ENCODE assay signal across 9 mouse cellular contexts in the genomic region with DNA sequence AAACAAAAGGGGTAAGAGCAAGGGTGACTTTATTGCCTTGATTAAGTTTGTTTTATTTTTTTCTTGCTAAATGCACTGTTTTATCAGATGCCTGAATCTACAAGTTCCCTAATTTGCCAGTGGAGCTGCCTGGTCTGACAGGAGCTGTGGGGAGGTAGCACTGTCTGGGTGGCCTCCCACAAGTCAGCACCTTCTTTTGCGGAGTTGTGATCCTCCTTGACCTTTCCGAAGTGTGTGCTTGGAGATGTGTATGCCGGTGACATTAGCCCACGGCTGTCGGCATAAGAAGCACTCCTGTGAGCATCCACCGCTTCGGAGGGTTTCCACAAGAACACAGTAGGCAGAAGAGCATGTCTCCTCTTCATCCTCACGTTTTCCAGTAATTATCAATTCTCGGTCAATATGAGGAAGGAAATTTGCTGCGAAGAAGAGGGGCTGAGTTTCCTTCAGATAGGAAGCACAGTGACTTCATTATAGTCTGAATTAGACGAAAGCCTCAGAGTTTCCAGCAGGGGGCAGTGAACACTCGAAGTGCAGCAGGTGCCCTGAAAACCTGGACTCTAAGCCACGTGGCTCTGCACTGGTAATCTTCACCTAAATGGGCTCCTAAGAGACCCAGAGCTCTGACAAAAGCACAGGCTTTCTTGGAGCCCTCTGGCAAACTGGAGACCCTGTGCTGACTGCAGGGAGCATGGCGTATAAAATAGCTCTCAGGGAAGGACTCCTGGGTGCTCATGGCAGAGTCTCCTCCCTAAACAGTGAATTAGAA.
DNase-seq lines count a peak whose midpoint lies in the region; ATAC-seq lines count a peak whose summit lies in the region.
"Had no signal": no experiment of that assay in that cellular context is flagged by ENCODE, and none has a peak within 500 bp of the region (broad histone marks: within the 10 kb centered on the region; RNA-seq: fewer than 3 reads in every experiment).

No protein-coding gene starts in this region.

- H3K27ac ChIP-seq in neural tube, embryonic 14.5 days (ENCODE audit: low read depth, low read length) = peak overlapping the region; percentile 44; the same call in 1 of the 2 replicates
- H3K27ac ChIP-seq: macrophage had no signal

- H3K4me3 ChIP-seq in neural tube, embryonic 14.5 days (ENCODE audit: low read depth, low read length) = no peak overlapping the region

- DNase-seq in thymus, postnatal 0 days (ENCODE audit: low spot score) = peak; percentile 3
- no peak for DNase-seq in thymus, postnatal 36 days
- peak; percentile 88 to 91 for DNase-seq in cerebellum, postnatal 10 days
- DNase-seq in frontal cortex, postnatal 36 days (ENCODE audit: low spot score in 2 of 2) = peak; percentile 52 to 78
- DNase-seq in hindlimb bud, embryonic 11.5 days (ENCODE audit: extremely low spot score, low read depth, low spot score) = peak; percentile 18
- peak; percentile 71 for DNase-seq in left cerebral cortex, postnatal 4 days

- intact Hi-C loops in left cerebral cortex, postnatal 4 days (cut with DNase I) = loop anchor here (5.0 kb wide), 1 partner anchor 162 kb away; no protein-coding TSS in a partner anchor

- 0 out of 2 replicates have a peak, but pooled peaks cover 4% of the 10 kb centered on the region for H3K4me1 ChIP-seq in neural tube, embryonic 14.5 days (ENCODE audit: control insufficient read depth, insufficient read depth, low read length)

- no peak overlapping the region for H3K4me2 ChIP-seq in neural tube, embryonic 14.5 days (ENCODE audit: low read depth, low read length)

- peak; percentile 79 for ATAC-seq in neural tube, embryonic 14.5 days (ENCODE audit: low read depth)
- ATAC-seq in erythroblast, adult 5-6 weeks (replicated peaks; ENCODE audit: low FRiP score, poor library complexity, severe bottlenecking) = no peak

- no peak overlapping the region for H3K9ac ChIP-seq in neural tube, embryonic 14.5 days (replicated peaks; ENCODE audit: low read depth, low read length)

- H3K27me3 ChIP-seq in neural tube, embryonic 14.5 days (ENCODE audit: control insufficient read depth, insufficient read depth, low read length) = no peaks in the 10 kb centered on the region

- no peaks in the 10 kb centered on the region for H3K9me3 ChIP-seq in neural tube, embryonic 14.5 days (ENCODE audit: control insufficient read depth, low read length)

- no peaks in the 10 kb centered on the region; the same call in 1 of the 2 replicates for H3K36me3 ChIP-seq in neural tube, embryonic 14.5 days (ENCODE audit: control insufficient read depth, insufficient read depth, low read length)

- 48% methylated on average over 14 of the region's 14 CpGs for WGBS in neural tube, embryonic 14.5 days

Comparison
In these comparisons a context has a peak if more than half of its experiments do, and no peak if none do; other contexts are left out.
1. DNase-seq: peak in thymus, postnatal 0 days (single experiment), cerebellum, postnatal 10 days (2 of 2), frontal cortex, postnatal 36 days (2 of 2), hindlimb bud, embryonic 11.5 days (single experiment) and left cerebral cortex, postnatal 4 days (single experiment); none in thymus, postnatal 36 days (0 of 2).